Mouse (Mus musculus) heart, adult 2 months (tissue): ENCODE data around the gene Sapcd1. TPM values are rescaled to one million over a fixed set of nuclear protein-coding genes. Genes with fewer than 3 reads are reported as not detected.
A peak's percentile ranks its signal among the peaks of the same experiment; 100 is the strongest.

Experiments used
- DNase-seq, 2 experiments: peaks; one replicate each; pipeline ENCODE4 v3.0.0; 2021
- H3K27ac ChIP-seq: fragments of 200-600 bp; 2 replicates; pipeline ENCODE4 v1.8.1; 2022
- H3K27me3 ChIP-seq: fragments of 200-500 bp; 2 replicates; pipeline ENCODE4 v1.6.1; 2012; ENCODE audit warnings: mild to moderate bottlenecking, low read length, inconsistent platforms, mixed read lengths; ENCODE audit not compliant: control insufficient read depth, insufficient read depth
- H3K36me3 ChIP-seq: fragments of 200-500 bp; 2 replicates; pipeline ENCODE4 v1.6.1; 2012; ENCODE audit warnings: low read length, inconsistent platforms; ENCODE audit not compliant: control insufficient read depth, insufficient read depth
- H3K4me1 ChIP-seq: fragments of 200-500 bp; 2 replicates; pipeline ENCODE4 v1.6.1; 2011; ENCODE audit warnings: low read length; ENCODE audit not compliant: control insufficient read depth, insufficient read depth
- H3K4me3 ChIP-seq: fragments of 200-600 bp; 2 replicates; pipeline ENCODE4 v1.8.1; 2022
- H3K79me2 ChIP-seq: fragments of 200-500 bp; replicated peaks from 2 replicates; pipeline ENCODE4 v1.6.1; 2012; ENCODE audit warnings: mild to moderate bottlenecking, inconsistent platforms, low read length, moderate library complexity, mixed read lengths; ENCODE audit not compliant: control insufficient read depth, insufficient read depth
- H3K9ac ChIP-seq: fragments of 200-500 bp; 2 replicates; pipeline ENCODE4 v1.6.1; 2012; ENCODE audit warnings: low read depth, mild to moderate bottlenecking, control low read depth, inconsistent platforms, low read length, mixed read lengths
- CTCF ChIP-seq: fragments of 200-600 bp; IDR thresholded peaks from 2 replicates; pipeline ENCODE4 v1.8.1; 2022; ENCODE audit warnings: antibody characterized with exemption, mild to moderate bottlenecking, moderate library complexity
- EP300 ChIP-seq: fragments of 200-500 bp; IDR thresholded peaks from 2 replicates; pipeline ENCODE4 v1.6.1; 2011; ENCODE audit warnings: low read depth, low read length, control low read depth; ENCODE audit not compliant: insufficient read depth
- POLR2A ChIP-seq: fragments of 200-500 bp; IDR thresholded peaks from 2 replicates; pipeline ENCODE4 v1.6.1; 2011; ENCODE audit warnings: mild to moderate bottlenecking, low read depth, low read length, control low read depth; ENCODE audit not compliant: insufficient read depth
- WGBS: fragments of 180-500 bp; shearing (Covaris S2); methylation state at CpG from one replicate; pipeline ENCODE4 v1.1.7; 2018; 5-methylcytosine and 5-hydroxymethylcytosine counted together
- intact Hi-C: fragments of 180-260 bp; cut with DNase I; formaldehyde crosslinking; loops from one replicate; pipeline ENCODE4 v1.15.1; 2025
- polyA plus RNA-seq: library from polyadenylated mRNA; depleted of rRNA; stranded (reverse); fragments of >200 nt; gene quantifications from 2 replicates; pipeline ENCODE4 v1.2.3, GENCODE M21; 2012
- total RNA-seq, 2 experiments: library from RNA; stranded (reverse); gene quantifications; 2 replicates each; pipeline ENCODE4 v1.2.3; 2021

Gene Sapcd1
- total and polyA plus RNA-seq, 3 experiments = 0.20 TPM; not detected in 2

GRCm38 (mm10) chr17:35018171-35018570 lies 9.6 kb downstream of the Sapcd1 start:
- no peak for DNase-seq
- TF ChIP-seq CTCF = no peak
- no peak for TF ChIP-seq EP300
- no peak for TF ChIP-seq POLR2A
- no peak overlapping the region for H3K4me3 ChIP-seq
- no peak overlapping the region for H3K9ac ChIP-seq
- no peak overlapping the region for H3K27ac ChIP-seq
- peaks cover 9% of the 10 kb centered on the region for H3K4me1 ChIP-seq
- no peaks in the 10 kb centered on the region for H3K36me3 ChIP-seq
- no peaks in the 10 kb centered on the region for H3K79me2 ChIP-seq
- intact Hi-C loops = no loop called here
- 78% methylated on average over 3 of the region's 3 CpGs for WGBS
- no peaks in the 10 kb centered on the region for H3K27me3 ChIP-seq

- H3K9ac ChIP-seq = no peak overlapping the region
- H3K4me1 ChIP-seq = peaks cover 9% of the 10 kb centered on the region
- H3K79me2 ChIP-seq = no peaks in the 10 kb centered on the region
- WGBS = 68% methylated on average over 14 of the region's 14 CpGs
- no peak overlapping the region for H3K27ac ChIP-seq
- H3K27me3 ChIP-seq = no peaks in the 10 kb centered on the region
- intact Hi-C loops = no loop called here
- DNase-seq = peak in 1 of 2 experiments; percentile 16
- H3K36me3 ChIP-seq = no peaks in the 10 kb centered on the region
- TF ChIP-seq POLR2A (no peak), CTCF (no peak), EP300 (no peak)
- H3K4me3 ChIP-seq = no peak overlapping the region
These were observed 10.1 kb downstream of the Sapcd1 start for GRCm38 (mm10) chr17:35017706-35018030.

- Histone ChIP-seq H3K9ac (no peak overlapping the region), H3K27me3 (no peaks in the 10 kb centered on the region), H3K79me2 (no peaks in the 10 kb centered on the region), H3K4me3 (no peak overlapping the region), H3K4me1 (peaks cover 6% of the 10 kb centered on the region; the same call in 1 of the 2 replicates), H3K27ac (peak overlapping the region; percentile 36), H3K36me3 (no peaks in the 10 kb centered on the region)
- DNase-seq = peak in 1 of 2 experiments; percentile 13
- 74% methylated on average over 10 of the region's 10 CpGs for WGBS
- intact Hi-C loops = no loop called here
- TF ChIP-seq CTCF = no peak
- no peak for TF ChIP-seq EP300
- TF ChIP-seq POLR2A = no peak
These were observed 10.8 kb downstream of the Sapcd1 start for GRCm38 (mm10) chr17:35016791-35017705.

- Histone ChIP-seq H3K27ac (peak within 1 kb of the TSS; percentile 36), H3K9ac (0 out of 2 replicates have a peak within 1 kb of the TSS, but pooled peaks have one; percentile 27), H3K4me1 (peaks cover 3% of the 10 kb centered on the region; the same call in 1 of the 2 replicates), H3K27me3 (no peaks in the 10 kb centered on the region), H3K4me3 (no peak within 1 kb of the TSS), H3K79me2 (no peaks in the 10 kb centered on the region), H3K36me3 (no peaks in the 10 kb centered on the region)
- TF ChIP-seq POLR2A (no peak), EP300 (no peak), CTCF (no peak)
- peak; percentile 46 to 60 for DNase-seq
- WGBS = 28% methylated on average over 12 of the region's 12 CpGs
- intact Hi-C loops = no loop called here
These were observed 11.4 kb downstream of the Sapcd1 start, which contains the start of gene Vwa7 for GRCm38 (mm10) chr17:35016376-35016775. Gene Vwa7 (plus strand): TSS chr17:35016579.

GRCm38 (mm10) chr17:35015296-35015695 lies 12.5 kb downstream of the Sapcd1 start:
- Histone ChIP-seq H3K79me2 (no peaks in the 10 kb centered on the region), H3K27ac (no peak overlapping the region), H3K36me3 (no peaks in the 10 kb centered on the region), H3K4me3 (no peak overlapping the region), H3K27me3 (no peaks in the 10 kb centered on the region), H3K4me1 (no peaks in the 10 kb centered on the region), H3K9ac (no peak overlapping the region)
- TF ChIP-seq POLR2A (no peak), CTCF (no peak), EP300 (no peak)
- WGBS = 90% methylated on average over 16 of the region's 16 CpGs
- intact Hi-C loops = no loop called here
- DNase-seq = peak in 1 of 2 experiments; percentile 18

GRCm38 (mm10) chr17:35013221-35013620 lies 14.6 kb downstream of the Sapcd1 start:
- Histone ChIP-seq H3K36me3 (no peaks in the 10 kb centered on the region), H3K79me2 (no peaks in the 10 kb centered on the region), H3K4me3 (no peak overlapping the region), H3K27ac (no peak overlapping the region), H3K9ac (no peak overlapping the region), H3K4me1 (no peaks in the 10 kb centered on the region), H3K27me3 (no peaks in the 10 kb centered on the region)
- 80% methylated on average over 6 of the region's 6 CpGs for WGBS
- intact Hi-C loops = no loop called here
- TF ChIP-seq POLR2A (no peak), CTCF (no peak), EP300 (no peak)
- DNase-seq = peak in 1 of 2 experiments; percentile 14
